Mouse (Mus musculus): Measurements from ENCODE around the gene Rffl.

The Rffl gene

GRCm38 (mm10) chr11:82871031-82871446, at the start of gene Rffl:
TSS of gene Rffl (minus strand) at chr11:82871210.
- peak; percentile 92 for DNase-seq (ENCODE audit: low spot score)

GRCm38 (mm10) chr11:82920768-82921167, 49.8 kb upstream of the Rffl start:
- DNase-seq (ENCODE audit: low spot score), result no peak

GRCm38 (mm10) chr11:82914711-82915352, 43.8 kb upstream of the Rffl start:
- peak; percentile 62 for DNase-seq (ENCODE audit: low spot score)

GRCm38 (mm10) chr11:82910679-82911389, 39.8 kb upstream of the Rffl start:
- DNase-seq (ENCODE audit: low spot score), result no peak

GRCm38 (mm10) chr11:82910250-82910649, 39.2 kb upstream of the Rffl start, which contains the start of gene Unc45b:
TSS of gene Unc45b (plus strand) at chr11:82910550.
- no peak for DNase-seq (ENCODE audit: low spot score)

- DNase-seq (ENCODE audit: low spot score), result no peak
Observed at GRCm38 (mm10) chr11:82908608-82908989, 37.6 kb upstream of the Rffl start.

- peak; percentile 89 for DNase-seq (ENCODE audit: low spot score)
Observed at GRCm38 (mm10) chr11:82907651-82908607, 36.9 kb upstream of the Rffl start, which contains the start of gene Nle1. TSS of gene Nle1 (minus strand) at chr11:82908411.

GRCm38 (mm10) chr11:82905816-82906215, 34.8 kb upstream of the Rffl start:
- no peak for DNase-seq (ENCODE audit: low spot score)

- no peak for DNase-seq (ENCODE audit: low spot score)
Observed at GRCm38 (mm10) chr11:82904952-82905351, 33.9 kb upstream of the Rffl start.

GRCm38 (mm10) chr11:82901606-82902310, 30.7 kb upstream of the Rffl start:
- no peak for DNase-seq (ENCODE audit: low spot score)

GRCm38 (mm10) chr11:82899720-82900119, 28.7 kb upstream of the Rffl start:
- DNase-seq (ENCODE audit: low spot score), result no peak

GRCm38 (mm10) chr11:82897478-82897877, 26.5 kb upstream of the Rffl start:
- DNase-seq (ENCODE audit: low spot score), result no peak

GRCm38 (mm10) chr11:82891936-82892335, 20.9 kb upstream of the Rffl start, which contains the start of gene Fndc8:
TSS of gene Fndc8 (plus strand) at chr11:82892124.
- no peak for DNase-seq (ENCODE audit: low spot score)

GRCm38 (mm10) chr11:82890342-82890762, 19.3 kb upstream of the Rffl start, which contains the start of gene Rad51d:
TSS of gene Rad51d (minus strand) at chr11:82890614.
- peak; percentile 91 for DNase-seq (ENCODE audit: low spot score)

GRCm38 (mm10) chr11:82889524-82890341, 18.7 kb upstream of the Rffl start:
- DNase-seq (ENCODE audit: low spot score), result peak; percentile 21

- DNase-seq (ENCODE audit: low spot score), result no peak
Observed at GRCm38 (mm10) chr11:82888491-82888946, 17.5 kb upstream of the Rffl start.

- DNase-seq (ENCODE audit: low spot score), result no peak
Observed at GRCm38 (mm10) chr11:82886559-82886958, 15.5 kb upstream of the Rffl start.

- no peak for DNase-seq (ENCODE audit: low spot score)
Observed at GRCm38 (mm10) chr11:82883180-82883579, 12.2 kb upstream of the Rffl start.

GRCm38 (mm10) chr11:82877726-82878344, 6.8 kb upstream of the Rffl start:
- DNase-seq (ENCODE audit: low spot score), result no peak

GRCm38 (mm10) chr11:82875631-82876030, 4.6 kb upstream of the Rffl start:
- no peak for DNase-seq (ENCODE audit: low spot score)

All from testis, postnatal 14 days (tissue).